Mouse (Mus musculus) midbrain, embryonic 11.5 days (tissue): ENCODE data around the gene 4930595D18Rik. TPM values are rescaled to one million over a fixed set of nuclear protein-coding genes. Genes with fewer than 3 reads are reported as not detected.

Experiments used
- ATAC-seq: fragments of 200-750 bp; cut with Nextera tagmentation; 2 replicates; pipeline ENCODE4 v1.8.0; 2017; ENCODE audit warnings: moderate TSS enrichment, moderate library complexity; ENCODE audit not compliant: low FRiP score
- DNase-seq: peaks from one replicate; pipeline ENCODE4 v3.0.0; 2015; ENCODE audit warnings: low spot score; ENCODE audit errors: missing footprints
- H3K27ac ChIP-seq: fragments of 300-500 bp; sonication (generic); 2 replicates; pipeline ENCODE4 v1.5.1; 2014; ENCODE audit warnings: low read depth, low read length
- H3K27me3 ChIP-seq: fragments of 300-500 bp; sonication (generic); 2 replicates; pipeline ENCODE4 v1.6.1; 2014; ENCODE audit warnings: mild to moderate bottlenecking, low read length, moderate library complexity, mixed read lengths; ENCODE audit not compliant: control insufficient read depth, insufficient read depth
- H3K36me3 ChIP-seq: fragments of 300-500 bp; sonication (generic); 2 replicates; pipeline ENCODE4 v1.6.1; 2014; ENCODE audit warnings: mild to moderate bottlenecking, low read length, moderate library complexity, mixed read lengths; ENCODE audit not compliant: control insufficient read depth, insufficient read depth
- H3K4me1 ChIP-seq: fragments of 300-500 bp; sonication (generic); 2 replicates; pipeline ENCODE4 v1.6.1; 2014; ENCODE audit warnings: low read length; ENCODE audit not compliant: control insufficient read depth, insufficient read depth
- H3K4me2 ChIP-seq: fragments of 300-500 bp; sonication (generic); 2 replicates; pipeline ENCODE4 v1.6.1; 2014; ENCODE audit warnings: mild to moderate bottlenecking, moderate library complexity
- H3K4me3 ChIP-seq: fragments of 300-500 bp; sonication (generic); 2 replicates; pipeline ENCODE4 v1.5.1; 2014; ENCODE audit warnings: low read depth, low read length
- H3K9ac ChIP-seq: fragments of 300-500 bp; sonication (generic); 2 replicates; pipeline ENCODE4 v1.6.1; 2014; ENCODE audit warnings: low read length
- H3K9me3 ChIP-seq: fragments of 300-500 bp; sonication (generic); 2 replicates; pipeline ENCODE4 v1.6.1; 2016; ENCODE audit warnings: low read length; ENCODE audit not compliant: control insufficient read depth
- WGBS: fragments of 180-500 bp; shearing (Covaris S2); extraction: QIAGEN DNeasy Blood & Tissue Kit; methylation state at CpG from one replicate; pipeline ENCODE4 v1.1.7; 2014; 5-methylcytosine and 5-hydroxymethylcytosine counted together
- polyA plus RNA-seq: library from polyadenylated mRNA; unstranded; fragments of >200 nt; fragmentation: Nextera tagmentation; extraction: Ambion mirVana; gene quantifications from 2 replicates; pipeline ENCODE4 v1.2.1, GENCODE M21; 2014

Gene 4930595D18Rik
- polyA plus RNA-seq, result not detected in 2 replicates

GRCm38 (mm10) chr12:111184476-111184875 lies at the start of gene 4930595D18Rik:
TSS of gene 4930595D18Rik (minus strand) at chr12:111184491.
- no peak within 1 kb of the TSS for H3K4me2 ChIP-seq
- no peak within 1 kb of the TSS for H3K27ac ChIP-seq
- 89% methylated on average over 5 of the region's 5 CpGs for WGBS
- no peak within 1 kb of the TSS for H3K9ac ChIP-seq
- no peak for ATAC-seq
- H3K4me1 ChIP-seq, result no peaks in the 10 kb centered on the region
- no peaks in the 10 kb centered on the region for H3K36me3 ChIP-seq
- H3K27me3 ChIP-seq, result no peaks in the 10 kb centered on the region
- no peak for DNase-seq
- H3K4me3 ChIP-seq, result no peak within 1 kb of the TSS
- no peaks in the 10 kb centered on the region for H3K9me3 ChIP-seq

- DNase-seq (no peak), ATAC-seq (no peak)
- H3K9ac ChIP-seq, result no peak overlapping the region
- no peak overlapping the region for H3K4me3 ChIP-seq
- H3K9me3 ChIP-seq, result no peaks in the 10 kb centered on the region
- H3K4me2 ChIP-seq, result no peak overlapping the region
- H3K36me3 ChIP-seq, result 0 out of 2 replicates have a peak, but pooled peaks cover 5% of the 10 kb centered on the region
- no peaks in the 10 kb centered on the region for H3K27me3 ChIP-seq
- H3K27ac ChIP-seq, result no peak overlapping the region
- no peaks in the 10 kb centered on the region for H3K4me1 ChIP-seq
- WGBS, result 95% methylated on average over 4 of the region's 4 CpGs
Observed at GRCm38 (mm10) chr12:111233798-111234197, 49.5 kb upstream of the 4930595D18Rik start.

- WGBS, result 94% methylated on average over 2 of the region's 2 CpGs
- ATAC-seq, result no peak
- Histone ChIP-seq H3K4me3 (no peak overlapping the region), H3K4me2 (no peak overlapping the region), H3K4me1 (no peaks in the 10 kb centered on the region), H3K9ac (no peak overlapping the region), H3K36me3 (peaks cover 2% of the 10 kb centered on the region; the same call in 1 of the 2 replicates), H3K9me3 (no peaks in the 10 kb centered on the region), H3K27me3 (no peaks in the 10 kb centered on the region), H3K27ac (no peak overlapping the region)
- no peak for DNase-seq
Observed at GRCm38 (mm10) chr12:111230793-111231192, 46.5 kb upstream of the 4930595D18Rik start.

- Histone ChIP-seq H3K4me3 (no peak overlapping the region), H3K9ac (no peak overlapping the region), H3K4me2 (no peak overlapping the region), H3K9me3 (no peaks in the 10 kb centered on the region), H3K27me3 (no peaks in the 10 kb centered on the region), H3K36me3 (peaks cover 3% of the 10 kb centered on the region; the same call in 1 of the 2 replicates), H3K27ac (no peak overlapping the region), H3K4me1 (no peaks in the 10 kb centered on the region)
- DNase-seq (peak; percentile 17), ATAC-seq (no peak)
- 94% methylated on average over 5 of the region's 5 CpGs for WGBS
Observed at GRCm38 (mm10) chr12:111228488-111228887, 44.2 kb upstream of the 4930595D18Rik start.

- no peak overlapping the region for H3K4me3 ChIP-seq
- peak; percentile 10 for DNase-seq
- no peak for ATAC-seq
- no peaks in the 10 kb centered on the region for H3K9me3 ChIP-seq
- no peaks in the 10 kb centered on the region for H3K27me3 ChIP-seq
- no peak overlapping the region for H3K4me2 ChIP-seq
- WGBS, result 89% methylated on average over 4 of the region's 4 CpGs
- H3K4me1 ChIP-seq, result no peaks in the 10 kb centered on the region
- peaks cover 3% of the 10 kb centered on the region; the same call in 1 of the 2 replicates for H3K36me3 ChIP-seq
- H3K27ac ChIP-seq, result no peak overlapping the region
- H3K9ac ChIP-seq, result no peak overlapping the region
Observed at GRCm38 (mm10) chr12:111227410-111227809, 43.1 kb upstream of the 4930595D18Rik start.

GRCm38 (mm10) chr12:111225197-111225780 lies 41.0 kb upstream of the 4930595D18Rik start:
- peak; percentile 66 for DNase-seq
- no peaks in the 10 kb centered on the region for H3K27me3 ChIP-seq
- no peak overlapping the region for H3K27ac ChIP-seq
- H3K9me3 ChIP-seq, result no peaks in the 10 kb centered on the region
- 82% methylated on average over 10 of the region's 10 CpGs for WGBS
- no peak overlapping the region for H3K4me2 ChIP-seq
- H3K4me1 ChIP-seq, result no peaks in the 10 kb centered on the region
- no peak overlapping the region for H3K9ac ChIP-seq
- peaks cover 9% of the 10 kb centered on the region; the same call in 1 of the 2 replicates for H3K36me3 ChIP-seq
- H3K4me3 ChIP-seq, result no peak overlapping the region
- ATAC-seq, result no peak

- Histone ChIP-seq H3K4me1 (no peaks in the 10 kb centered on the region), H3K27ac (no peak overlapping the region), H3K36me3 (peaks cover 6% of the 10 kb centered on the region; the same call in 1 of the 2 replicates), H3K27me3 (no peaks in the 10 kb centered on the region), H3K9ac (no peak overlapping the region), H3K4me3 (no peak overlapping the region), H3K4me2 (no peak overlapping the region), H3K9me3 (no peaks in the 10 kb centered on the region)
- WGBS, result 94% methylated on average over 6 of the region's 6 CpGs
- ATAC-seq (no peak), DNase-seq (peak; percentile 47)
Observed at GRCm38 (mm10) chr12:111218867-111219266, 34.6 kb upstream of the 4930595D18Rik start.

- no peak overlapping the region for H3K4me2 ChIP-seq
- H3K9ac ChIP-seq, result no peak overlapping the region
- ATAC-seq (no peak), DNase-seq (peak; percentile 62)
- H3K36me3 ChIP-seq, result no peaks in the 10 kb centered on the region
- no peaks in the 10 kb centered on the region for H3K9me3 ChIP-seq
- H3K27me3 ChIP-seq, result no peaks in the 10 kb centered on the region
- no peaks in the 10 kb centered on the region for H3K4me1 ChIP-seq
- no peak overlapping the region for H3K4me3 ChIP-seq
- H3K27ac ChIP-seq, result no peak overlapping the region
- 74% methylated on average over 5 of the region's 5 CpGs for WGBS
Observed at GRCm38 (mm10) chr12:111211729-111212128, 27.4 kb upstream of the 4930595D18Rik start.

- H3K27me3 ChIP-seq, result no peaks in the 10 kb centered on the region
- H3K4me1 ChIP-seq, result no peaks in the 10 kb centered on the region
- H3K36me3 ChIP-seq, result no peaks in the 10 kb centered on the region
- H3K27ac ChIP-seq, result no peak overlapping the region
- 89% methylated on average over 3 of the region's 3 CpGs for WGBS
- DNase-seq (no peak), ATAC-seq (no peak)
- H3K4me3 ChIP-seq, result no peak overlapping the region
- no peak overlapping the region for H3K4me2 ChIP-seq
- H3K9me3 ChIP-seq, result no peaks in the 10 kb centered on the region
- H3K9ac ChIP-seq, result no peak overlapping the region
Observed at GRCm38 (mm10) chr12:111207641-111208040, 23.4 kb upstream of the 4930595D18Rik start.
